Mouse (Mus musculus): ENCODE data around the gene Gm49366. TPM values are rescaled to one million over a fixed set of nuclear protein-coding genes. Genes with fewer than 3 reads are reported as not detected.
"Not testable (repeated sequence)": the region's sequence is repeated elsewhere in the genome, so short reads cannot be mapped to it uniquely, and the experiment has no call there.

The Gm49366 gene
- polyA plus RNA-seq, 1 experiment from 2014 or later = not detected

DNA sequence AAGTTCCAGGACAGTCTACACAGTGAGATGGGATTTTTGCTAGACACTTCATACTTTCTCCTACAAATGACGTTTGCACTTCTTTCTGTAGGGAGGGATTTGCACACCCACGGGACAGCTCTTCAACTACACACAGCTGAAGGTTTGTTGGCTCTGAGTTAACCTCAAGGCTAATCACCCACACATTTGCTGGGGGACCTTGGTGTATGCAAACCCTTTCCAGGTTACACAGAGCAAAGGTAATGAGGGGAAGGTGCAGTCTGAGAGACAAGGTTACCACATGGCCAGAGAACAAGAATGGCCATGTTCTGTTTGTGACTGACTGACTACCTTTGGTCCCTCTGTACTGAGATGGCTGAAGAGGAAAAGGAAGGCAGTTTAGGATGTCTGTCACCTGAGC, 45.1 kb downstream of the Gm49366 start:
- Histone ChIP-seq H3K27me3 (ENCODE audit: control insufficient read depth, insufficient read depth, low read length) (no peaks in the 10 kb centered on the region), H3K9me3 (ENCODE audit: control insufficient read depth, low read length) (peaks cover 2% of the 10 kb centered on the region; the same call in 1 of the 2 replicates), H3K9ac (ENCODE audit: low read depth, low read length) (no peak overlapping the region), H3K27ac (ENCODE audit: low read depth, low read length) (no peak overlapping the region), H3K4me2 (replicated peaks; ENCODE audit: low read depth, low read length) (no peak overlapping the region), H3K4me3 (ENCODE audit: low read length) (no peak overlapping the region), H3K4me1 (ENCODE audit: control insufficient read depth, insufficient read depth, low read length) (no peaks in the 10 kb centered on the region), H3K36me3 (ENCODE audit: control insufficient read depth, insufficient read depth, low read length) (no peaks in the 10 kb centered on the region)
- ATAC-seq (ENCODE audit: low FRiP score, low TSS enrichment) = no peak
- WGBS = 86% methylated on average over 2 of the region's 2 CpGs

DNA sequence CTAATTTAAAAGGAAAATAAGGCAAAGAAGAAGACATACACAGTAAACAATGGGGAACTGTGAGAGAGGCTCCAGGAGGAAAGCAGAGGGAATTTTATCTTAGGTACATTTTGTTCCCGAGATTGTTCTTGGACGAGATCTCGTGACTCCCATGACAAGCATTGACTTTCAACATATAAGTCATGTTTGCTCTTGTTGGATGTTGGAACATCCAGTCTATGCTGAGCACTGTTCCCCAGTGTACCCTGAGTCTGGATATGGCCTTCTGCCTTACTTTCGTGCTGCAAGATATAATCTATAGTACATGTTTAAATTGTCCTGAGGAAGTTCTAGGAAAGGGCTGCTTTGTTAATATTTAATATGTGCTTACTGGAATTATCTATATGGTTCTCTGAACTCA, 45.8 kb downstream of the Gm49366 start:
- no peak overlapping the region for H3K4me3 ChIP-seq (ENCODE audit: low read length)
- no peak overlapping the region for H3K4me2 ChIP-seq (replicated peaks; ENCODE audit: low read depth, low read length)
- H3K4me1 ChIP-seq (ENCODE audit: control insufficient read depth, insufficient read depth, low read length) = no peaks in the 10 kb centered on the region
- no peaks in the 10 kb centered on the region for H3K36me3 ChIP-seq (ENCODE audit: control insufficient read depth, insufficient read depth, low read length)
- no peak overlapping the region for H3K27ac ChIP-seq (ENCODE audit: low read depth, low read length)
- no peak for ATAC-seq (ENCODE audit: low FRiP score, low TSS enrichment)
- no peak overlapping the region for H3K9ac ChIP-seq (ENCODE audit: low read depth, low read length)
- H3K9me3 ChIP-seq (ENCODE audit: control insufficient read depth, low read length) = peaks cover 7% of the 10 kb centered on the region; the same call in 1 of the 2 replicates
- H3K27me3 ChIP-seq (ENCODE audit: control insufficient read depth, insufficient read depth, low read length) = no peaks in the 10 kb centered on the region
- 78% methylated on average over 4 of the region's 4 CpGs for WGBS

DNA sequence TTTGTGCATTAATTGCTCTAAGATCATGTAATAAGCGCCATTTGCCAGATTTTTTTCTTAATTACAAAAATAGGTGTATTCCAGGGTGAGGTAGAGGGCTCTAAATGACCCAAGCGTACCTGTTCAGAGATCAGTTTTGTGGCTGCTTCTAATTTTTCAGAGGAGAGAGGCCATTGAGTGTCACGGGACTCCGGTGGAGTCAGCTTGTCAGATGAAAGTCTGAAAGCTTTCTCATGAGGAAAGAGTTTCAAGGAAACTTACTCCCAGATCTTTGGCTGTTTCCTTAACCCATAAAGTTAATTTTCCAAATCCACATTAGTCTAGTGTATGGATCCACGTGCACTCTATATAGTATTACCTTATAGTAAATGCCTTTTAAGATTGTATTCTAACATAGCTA, 55.9 kb downstream of the Gm49366 start:
- H3K36me3 ChIP-seq (ENCODE audit: control insufficient read depth, insufficient read depth, low read length); H3K4me3 ChIP-seq (ENCODE audit: low read length); H3K9ac ChIP-seq (ENCODE audit: low read depth, low read length); H3K4me2 ChIP-seq (replicated peaks; ENCODE audit: low read depth, low read length); ATAC-seq (ENCODE audit: low FRiP score, low TSS enrichment); H3K4me1 ChIP-seq (ENCODE audit: control insufficient read depth, insufficient read depth, low read length); H3K27ac ChIP-seq (ENCODE audit: low read depth, low read length); H3K9me3 ChIP-seq (ENCODE audit: control insufficient read depth, low read length); H3K27me3 ChIP-seq (ENCODE audit: control insufficient read depth, insufficient read depth, low read length): not testable (repeated sequence)
- WGBS = 95% methylated on average over 5 of the region's 5 CpGs

DNA sequence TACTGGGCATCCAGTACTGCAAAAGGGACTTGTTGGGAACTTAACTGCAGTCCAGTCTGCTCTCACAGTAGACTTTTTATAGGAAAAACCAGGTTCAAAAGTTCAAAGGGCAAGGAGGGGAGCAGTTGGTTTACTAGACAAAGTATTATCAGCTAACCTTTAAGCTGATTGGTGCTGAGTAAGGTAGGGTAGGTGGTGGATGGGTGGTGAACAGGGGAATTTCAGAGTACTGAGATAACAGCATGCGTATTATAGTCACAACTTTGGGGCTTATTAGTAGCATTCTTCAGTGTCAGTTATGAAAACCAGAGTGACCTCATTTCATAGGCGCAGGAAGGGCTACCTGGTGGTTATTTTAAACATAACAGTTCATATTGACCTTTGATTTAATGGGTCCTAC, 60.9 kb downstream of the Gm49366 start:
- ATAC-seq (ENCODE audit: low FRiP score, low TSS enrichment) = no peak
- Histone ChIP-seq H3K4me3 (ENCODE audit: low read length) (no peak overlapping the region), H3K9me3 (ENCODE audit: control insufficient read depth, low read length) (peaks cover 3% of the 10 kb centered on the region; the same call in 1 of the 2 replicates), H3K27ac (ENCODE audit: low read depth, low read length) (no peak overlapping the region), H3K9ac (ENCODE audit: low read depth, low read length) (no peak overlapping the region), H3K36me3 (ENCODE audit: control insufficient read depth, insufficient read depth, low read length) (no peaks in the 10 kb centered on the region), H3K4me2 (replicated peaks; ENCODE audit: low read depth, low read length) (no peak overlapping the region), H3K27me3 (ENCODE audit: control insufficient read depth, insufficient read depth, low read length) (no peaks in the 10 kb centered on the region), H3K4me1 (ENCODE audit: control insufficient read depth, insufficient read depth, low read length) (no peaks in the 10 kb centered on the region)
- WGBS = 97% methylated on average over 2 of the region's 2 CpGs

DNA sequence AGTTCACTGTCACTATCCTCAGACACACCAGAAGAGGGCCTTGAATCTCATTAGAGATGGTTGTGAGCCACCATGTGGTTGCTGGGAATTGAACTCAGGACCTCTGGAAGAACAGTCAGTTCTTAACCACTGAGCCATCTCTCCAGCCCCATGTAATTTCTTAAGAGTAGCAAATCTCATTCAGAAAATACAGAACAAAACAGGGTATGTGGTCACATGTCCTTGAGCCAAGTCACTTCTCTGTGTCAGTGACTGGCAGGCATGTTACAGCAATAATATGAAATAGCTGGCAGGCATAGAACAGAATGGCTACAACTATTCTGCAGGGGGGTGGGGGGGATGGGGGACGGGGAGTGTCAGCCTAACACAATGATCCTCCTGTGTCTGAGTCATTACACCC, 61.3 kb downstream of the Gm49366 start:
- Histone ChIP-seq H3K27me3 (ENCODE audit: control insufficient read depth, insufficient read depth, low read length) (no peaks in the 10 kb centered on the region), H3K4me1 (ENCODE audit: control insufficient read depth, insufficient read depth, low read length) (no peaks in the 10 kb centered on the region), H3K36me3 (ENCODE audit: control insufficient read depth, insufficient read depth, low read length) (no peaks in the 10 kb centered on the region), H3K4me3 (ENCODE audit: low read length) (no peak overlapping the region), H3K9me3 (ENCODE audit: control insufficient read depth, low read length) (peaks cover 3% of the 10 kb centered on the region; the same call in 1 of the 2 replicates), H3K9ac (ENCODE audit: low read depth, low read length) (no peak overlapping the region), H3K27ac (ENCODE audit: low read depth, low read length) (no peak overlapping the region), H3K4me2 (replicated peaks; ENCODE audit: low read depth, low read length) (0 out of 2 replicates have a peak overlapping the region, but pooled peaks have one; percentile 78)
- 50% methylated on average over 1 of the region's 1 CpGs for WGBS
- ATAC-seq (ENCODE audit: low FRiP score, low TSS enrichment) = no peak

DNA sequence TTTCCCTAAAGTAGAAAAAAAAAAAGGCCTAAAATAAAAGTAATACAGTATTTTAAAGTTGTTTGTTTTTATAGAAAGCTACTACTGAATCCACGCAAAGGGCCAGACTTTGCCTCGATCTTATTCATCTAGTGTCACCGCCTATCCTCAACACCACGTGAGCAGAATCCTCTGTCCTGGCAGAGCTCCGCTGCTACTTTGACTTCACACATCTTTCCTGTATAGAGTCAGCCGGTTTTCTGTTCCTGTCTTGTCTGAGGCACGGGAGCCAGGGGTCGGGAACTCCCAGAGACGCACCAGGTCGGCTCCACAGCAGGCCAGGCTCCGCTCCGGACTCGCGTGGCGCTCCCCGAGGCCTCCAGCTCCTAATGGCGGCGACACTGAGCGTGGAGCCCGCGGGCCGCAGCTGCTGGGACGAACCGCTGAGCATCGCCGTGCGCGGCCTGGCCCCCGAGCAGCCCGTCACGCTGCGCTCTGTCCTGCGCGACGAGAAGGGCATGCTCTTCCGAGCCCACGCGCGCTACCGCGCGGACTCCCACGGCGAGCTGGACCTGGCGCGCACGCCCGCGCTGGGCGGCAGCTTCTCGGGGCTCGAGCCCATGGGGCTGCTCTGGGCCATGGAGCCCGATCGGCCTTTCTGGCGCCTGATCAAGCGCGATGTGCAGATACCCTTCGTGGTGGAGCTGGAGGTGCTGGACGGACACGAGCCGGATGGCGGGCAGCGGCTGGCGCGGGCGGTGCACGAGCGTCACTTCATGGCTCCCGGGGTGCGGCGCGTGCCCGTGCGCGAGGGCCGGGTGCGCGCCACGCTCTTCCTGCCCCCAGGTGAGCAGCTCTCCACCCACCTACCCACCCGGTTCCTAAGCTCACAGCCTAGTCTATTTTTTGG, 62.1 kb downstream of the Gm49366 start, which contains the start of gene Acot6:
Gene Acot6 (plus strand): TSS at position 51 of the 889 bp plus-strand sequence.
- Histone ChIP-seq H3K4me3 (ENCODE audit: low read length) (peak within 1 kb of the TSS; percentile 50), H3K4me2 (replicated peaks; ENCODE audit: low read depth, low read length) (peak within 1 kb of the TSS; percentile 78), H3K9ac (ENCODE audit: low read depth, low read length) (peak within 1 kb of the TSS; percentile 65)
- ATAC-seq (ENCODE audit: low FRiP score, low TSS enrichment) = peak; percentile 76
- not testable (repeated sequence) for H3K4me1 ChIP-seq (ENCODE audit: control insufficient read depth, insufficient read depth, low read length); H3K36me3 ChIP-seq (ENCODE audit: control insufficient read depth, insufficient read depth, low read length); H3K27me3 ChIP-seq (ENCODE audit: control insufficient read depth, insufficient read depth, low read length); H3K27ac ChIP-seq (ENCODE audit: low read depth, low read length); H3K9me3 ChIP-seq (ENCODE audit: control insufficient read depth, low read length)
- WGBS = under 1% methylated on average over 49 of the region's 80 CpGs

DNA sequence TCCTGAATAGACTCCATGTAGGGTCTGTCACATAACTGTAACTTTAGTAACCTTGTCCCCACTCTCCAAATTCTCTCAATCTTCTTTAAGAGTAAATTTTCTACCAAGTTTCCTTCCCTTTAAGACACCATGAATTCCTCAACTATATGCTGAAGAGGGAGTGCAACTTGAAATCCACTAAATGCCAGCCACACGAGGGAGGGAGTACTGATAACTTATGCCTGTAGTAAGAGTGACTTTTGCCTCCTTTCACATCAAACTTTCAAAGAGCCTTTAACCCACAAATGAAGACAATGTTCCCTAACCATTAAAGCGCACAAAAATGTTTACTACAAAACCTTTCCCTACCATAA, 62.7 kb downstream of the Gm49366 start:
- H3K4me3 ChIP-seq (ENCODE audit: low read length) = peak overlapping the region; percentile 50
- WGBS = 49% methylated on average over 2 of the region's 2 CpGs
- no peak overlapping the region for H3K27ac ChIP-seq (ENCODE audit: low read depth, low read length)
- H3K27me3 ChIP-seq (ENCODE audit: control insufficient read depth, insufficient read depth, low read length) = no peaks in the 10 kb centered on the region
- H3K4me2 ChIP-seq (replicated peaks; ENCODE audit: low read depth, low read length) = peak overlapping the region; percentile 78
- ATAC-seq (ENCODE audit: low FRiP score, low TSS enrichment) = no peak
- H3K36me3 ChIP-seq (ENCODE audit: control insufficient read depth, insufficient read depth, low read length) = no peaks in the 10 kb centered on the region
- no peaks in the 10 kb centered on the region for H3K4me1 ChIP-seq (ENCODE audit: control insufficient read depth, insufficient read depth, low read length)
- peak overlapping the region; percentile 65; the same call in 1 of the 2 replicates for H3K9ac ChIP-seq (ENCODE audit: low read depth, low read length)
- H3K9me3 ChIP-seq (ENCODE audit: control insufficient read depth, low read length) = no peaks in the 10 kb centered on the region

DNA sequence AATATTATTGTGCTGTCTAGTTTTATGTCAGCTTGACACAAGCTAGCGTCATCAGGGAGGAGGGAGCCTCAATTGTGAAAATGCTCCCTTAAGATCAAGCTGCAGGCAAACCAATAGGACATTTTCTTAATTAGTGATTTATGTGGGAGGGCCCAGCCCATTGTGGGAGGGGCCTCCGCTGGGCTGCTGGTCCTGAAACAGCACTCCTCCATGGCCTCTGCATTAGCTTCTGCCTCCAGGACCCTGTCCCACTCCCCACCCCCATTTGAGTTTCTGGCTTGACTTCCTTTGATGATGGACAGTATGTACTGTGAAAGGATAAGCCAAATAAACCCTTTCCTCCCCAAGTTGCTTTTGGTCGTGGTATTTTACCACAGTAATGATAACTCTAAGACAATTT, 68.3 kb downstream of the Gm49366 start:
- H3K27ac ChIP-seq (ENCODE audit: low read depth, low read length) = no peak overlapping the region
- H3K4me1 ChIP-seq (ENCODE audit: control insufficient read depth, insufficient read depth, low read length) = no peaks in the 10 kb centered on the region
- WGBS = 57% methylated on average over 3 of the region's 3 CpGs
- H3K4me2 ChIP-seq (replicated peaks; ENCODE audit: low read depth, low read length) = no peak overlapping the region
- H3K27me3 ChIP-seq (ENCODE audit: control insufficient read depth, insufficient read depth, low read length) = no peaks in the 10 kb centered on the region
- no peaks in the 10 kb centered on the region for H3K36me3 ChIP-seq (ENCODE audit: control insufficient read depth, insufficient read depth, low read length)
- H3K9me3 ChIP-seq (ENCODE audit: control insufficient read depth, low read length) = no peaks in the 10 kb centered on the region
- no peak overlapping the region for H3K9ac ChIP-seq (ENCODE audit: low read depth, low read length)
- no peak for ATAC-seq (ENCODE audit: low FRiP score, low TSS enrichment)
- no peak overlapping the region for H3K4me3 ChIP-seq (ENCODE audit: low read length)

DNA sequence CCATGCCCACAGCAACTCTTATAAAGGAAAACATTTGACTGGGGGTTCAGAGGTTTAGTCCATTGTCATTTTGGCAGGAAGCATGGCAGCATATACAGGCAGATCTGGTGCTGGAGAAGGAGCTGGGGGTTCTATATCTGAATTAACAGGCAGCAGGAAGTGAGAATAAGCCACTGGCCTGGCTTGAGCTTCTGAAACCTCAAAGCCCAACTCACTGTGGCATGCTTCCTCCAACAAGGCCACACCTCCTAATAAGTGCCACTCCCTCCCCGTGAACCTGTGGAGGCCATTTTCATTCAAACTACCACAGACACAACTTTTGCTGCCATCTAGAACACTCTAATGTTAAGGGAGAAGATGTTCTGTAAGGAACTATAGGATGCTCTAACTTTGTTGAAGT, 69.0 kb downstream of the Gm49366 start:
- ATAC-seq (ENCODE audit: low FRiP score, low TSS enrichment) = no peak
- Histone ChIP-seq H3K9ac (ENCODE audit: low read depth, low read length) (no peak overlapping the region), H3K9me3 (ENCODE audit: control insufficient read depth, low read length) (no peaks in the 10 kb centered on the region), H3K4me2 (replicated peaks; ENCODE audit: low read depth, low read length) (no peak overlapping the region), H3K36me3 (ENCODE audit: control insufficient read depth, insufficient read depth, low read length) (no peaks in the 10 kb centered on the region), H3K27me3 (ENCODE audit: control insufficient read depth, insufficient read depth, low read length) (no peaks in the 10 kb centered on the region), H3K4me3 (ENCODE audit: low read length) (no peak overlapping the region), H3K4me1 (ENCODE audit: control insufficient read depth, insufficient read depth, low read length) (no peaks in the 10 kb centered on the region), H3K27ac (ENCODE audit: low read depth, low read length) (no peak overlapping the region)
- WGBS = 78% methylated on average over 1 of the region's 1 CpGs

Data from kidney, embryonic 14.5 days (tissue).